Mouse (Mus musculus): ENCODE data around the gene Nr5a2. TPM values are rescaled to one million over a fixed set of nuclear protein-coding genes. Genes with fewer than 3 reads are reported as not detected.

Gene Nr5a2
- under 1 TPM; 0.09 to 0.43 (median 0.16) TPM for total RNA-seq (2022)

- DNase-seq (ENCODE audit: low spot score in 2 of 2) = no peak
Measured at GRCm38 (mm10) chr1:136960428-136961012, at the start of gene Nr5a2. Gene Nr5a2 (minus strand): TSS chr1:136960448.

- DNase-seq (ENCODE audit: low spot score in 2 of 2) = no peak
Measured at GRCm38 (mm10) chr1:137008726-137009239, 48.5 kb upstream of the Nr5a2 start.

- DNase-seq (ENCODE audit: low spot score in 2 of 2) = no peak
Measured at GRCm38 (mm10) chr1:137003816-137004215, 43.6 kb upstream of the Nr5a2 start.

GRCm38 (mm10) chr1:137003144-137003543 is 42.9 kb upstream of the Nr5a2 start:
- no peak for DNase-seq (ENCODE audit: low spot score in 2 of 2)

- no peak for DNase-seq (ENCODE audit: low spot score in 2 of 2)
Measured at GRCm38 (mm10) chr1:136991762-136992352, 31.6 kb upstream of the Nr5a2 start.

- no peak for DNase-seq (ENCODE audit: low spot score in 2 of 2)
Measured at GRCm38 (mm10) chr1:136980253-136980893, 20.1 kb upstream of the Nr5a2 start.

GRCm38 (mm10) chr1:136977867-136978266 is 17.6 kb upstream of the Nr5a2 start:
- no peak for DNase-seq (ENCODE audit: low spot score in 2 of 2)

GRCm38 (mm10) chr1:136974040-136974439 is 13.8 kb upstream of the Nr5a2 start:
- no peak for DNase-seq (ENCODE audit: low spot score in 2 of 2)

GRCm38 (mm10) chr1:136973016-136973415 is 12.8 kb upstream of the Nr5a2 start:
- DNase-seq (ENCODE audit: low spot score in 2 of 2) = no peak

- no peak for DNase-seq (ENCODE audit: low spot score in 2 of 2)
Measured at GRCm38 (mm10) chr1:136970995-136971394, 10.7 kb upstream of the Nr5a2 start.

- no peak for DNase-seq (ENCODE audit: low spot score in 2 of 2)
Measured at GRCm38 (mm10) chr1:136966728-136967386, 6.6 kb upstream of the Nr5a2 start.

GRCm38 (mm10) chr1:136959491-136959890 is 757 bp downstream of the Nr5a2 start:
- no peak for DNase-seq (ENCODE audit: low spot score in 2 of 2)

GRCm38 (mm10) chr1:136958666-136959065 is 1.6 kb downstream of the Nr5a2 start:
- DNase-seq (ENCODE audit: low spot score in 2 of 2) = no peak

- DNase-seq (ENCODE audit: low spot score in 2 of 2) = no peak
Measured at GRCm38 (mm10) chr1:136958185-136958584, 2.1 kb downstream of the Nr5a2 start.

- no peak for DNase-seq (ENCODE audit: low spot score in 2 of 2)
Measured at GRCm38 (mm10) chr1:136957696-136958095, 2.6 kb downstream of the Nr5a2 start.

- no peak for DNase-seq (ENCODE audit: low spot score in 2 of 2)
Measured at GRCm38 (mm10) chr1:136954108-136954494, 6.1 kb downstream of the Nr5a2 start.

GRCm38 (mm10) chr1:136953444-136954107 is 6.7 kb downstream of the Nr5a2 start:
- DNase-seq (ENCODE audit: low spot score in 2 of 2) = no peak

- DNase-seq (ENCODE audit: low spot score in 2 of 2) = no peak
Measured at GRCm38 (mm10) chr1:136952609-136953311, 7.5 kb downstream of the Nr5a2 start.

GRCm38 (mm10) chr1:136951946-136952531 is 8.2 kb downstream of the Nr5a2 start:
- DNase-seq (ENCODE audit: low spot score in 2 of 2) = no peak

GRCm38 (mm10) chr1:136951155-136951650 is 9.0 kb downstream of the Nr5a2 start:
- no peak for DNase-seq (ENCODE audit: low spot score in 2 of 2)
